Comparison of ENCODE assay signal across 9 mouse cellular contexts in the genomic region with DNA sequence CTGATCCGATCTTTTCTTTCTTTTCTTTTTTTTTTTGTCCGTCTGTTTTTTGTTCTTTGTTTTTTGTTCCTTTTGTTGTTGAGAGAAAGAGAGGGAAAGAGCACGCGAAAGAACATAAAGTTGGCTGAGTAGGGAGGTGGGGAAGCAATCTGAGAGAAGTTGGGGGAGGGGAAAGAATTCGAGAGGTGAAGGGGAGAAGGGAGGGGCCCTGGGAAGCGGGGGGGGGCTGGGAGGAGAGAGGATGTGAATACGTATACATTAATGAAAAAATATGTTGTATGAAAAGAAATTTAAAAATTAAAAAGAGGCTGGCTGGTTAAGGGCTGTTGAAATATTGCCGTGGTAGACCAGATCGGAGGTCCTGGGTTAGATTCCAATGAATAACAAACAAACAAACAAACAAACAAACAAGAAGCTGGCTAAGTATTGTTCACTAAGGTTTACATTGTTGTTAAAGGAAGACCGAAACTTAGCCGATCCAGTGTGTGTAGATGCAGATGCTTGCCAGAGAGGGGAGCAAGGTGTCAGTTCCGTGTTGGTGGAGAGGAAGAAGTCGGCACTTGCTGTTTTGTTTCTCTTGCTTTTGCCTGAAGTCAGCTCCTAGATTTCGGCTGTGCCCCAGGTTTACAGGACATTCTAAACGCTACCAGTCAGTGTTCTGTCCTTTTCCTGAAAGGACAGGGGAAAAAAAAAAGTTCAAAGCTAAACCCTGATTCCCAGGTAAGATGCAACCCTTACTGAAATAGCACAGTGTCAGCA.
DNase-seq lines count a peak whose midpoint lies in the region; ATAC-seq and TF ChIP-seq lines count a peak whose summit lies in the region.
"Had no signal": no experiment of that assay in that cellular context is flagged by ENCODE, and none has a peak within 500 bp of the region (broad histone marks: within the 10 kb centered on the region; RNA-seq: fewer than 3 reads in every experiment).

No protein-coding gene starts in this region.

- ATAC-seq in heart, embryonic 13.5 days (ENCODE audit: extremely low read depth, insufficient number of reproducible peaks, low FRiP score, low TSS enrichment) = no peak
- no peak for ATAC-seq in midbrain, embryonic 12.5 days (ENCODE audit: low FRiP score, low read depth)

- no peak for DNase-seq in gastrocnemius, adult 2 months
- no peak for DNase-seq in gastrocnemius, postnatal 25 days
- peak; percentile 7 for DNase-seq in cerebellum, adult 9-11 months
- peak; percentile 7 for DNase-seq in kidney, postnatal 14 days
- peak; percentile 42 for DNase-seq in thymus, postnatal 25 days
- DNase-seq in gastrocnemius, postnatal 4 days (ENCODE audit: low spot score in 2 of 2) = no peak

- no peaks in the 10 kb centered on the region for H3K36me3 ChIP-seq in heart, embryonic 13.5 days
- no peaks in the 10 kb centered on the region for H3K36me3 ChIP-seq in midbrain, embryonic 12.5 days

- 13% methylated on average over 13 of the region's 15 CpGs for WGBS in heart, embryonic 13.5 days
- 19% methylated on average over 13 of the region's 15 CpGs for WGBS in midbrain, embryonic 12.5 days

- H3K4me3 ChIP-seq in gastrocnemius, adult 2 months = peak overlapping the region; percentile 66
- H3K4me3 ChIP-seq in heart, embryonic 13.5 days = peak overlapping the region; percentile 44
- peak overlapping the region; percentile 18 for H3K4me3 ChIP-seq in midbrain, embryonic 12.5 days

- peak; percentile 39 for TF ChIP-seq CTCF in gastrocnemius, adult 2 months (IDR thresholded peaks at IDR 0.05)

- peak overlapping the region; percentile 61 for H3K9ac ChIP-seq in heart, embryonic 13.5 days
- H3K9ac ChIP-seq in midbrain, embryonic 12.5 days (replicated peaks) = no peak overlapping the region

- peaks cover 5% of the 10 kb centered on the region for H3K4me1 ChIP-seq in heart, embryonic 13.5 days
- H3K4me1 ChIP-seq in midbrain, embryonic 12.5 days = 0 out of 2 replicates have a peak, but pooled peaks cover 2% of the 10 kb centered on the region

- intact Hi-C loops in gastrocnemius, adult 2 months (cut with DNase I) = no loop called here

- H3K27ac ChIP-seq in gastrocnemius, adult 2 months = peak overlapping the region; percentile 77
- H3K27ac ChIP-seq in heart, embryonic 13.5 days (replicated peaks) = peak overlapping the region; percentile 28; the same call in 1 of the 2 replicates
- peak overlapping the region; percentile 60 for H3K27ac ChIP-seq in midbrain, embryonic 12.5 days (replicated peaks)
- H3K27ac ChIP-seq: macrophage had no signal

- H3K27me3 ChIP-seq in heart, embryonic 13.5 days (replicated peaks) = no peaks in the 10 kb centered on the region
- no peaks in the 10 kb centered on the region for H3K27me3 ChIP-seq in midbrain, embryonic 12.5 days

- no peaks in the 10 kb centered on the region for H3K9me3 ChIP-seq in heart, embryonic 13.5 days
- H3K9me3 ChIP-seq in midbrain, embryonic 12.5 days = no peaks in the 10 kb centered on the region

- H3K4me2 ChIP-seq in heart, embryonic 13.5 days = peak overlapping the region; percentile 64
- H3K4me2 ChIP-seq in midbrain, embryonic 12.5 days (replicated peaks) = peak overlapping the region; percentile 45

Comparison
In these comparisons a context has a peak if more than half of its experiments do, and no peak if none do; other contexts are left out.
1. DNase-seq: peak in cerebellum, adult 9-11 months (single experiment), kidney, postnatal 14 days (single experiment) and thymus, postnatal 25 days (single experiment); none in gastrocnemius, adult 2 months (single experiment), gastrocnemius, postnatal 25 days (single experiment) and gastrocnemius, postnatal 4 days (0 of 2).
2. Peak in every context shown above with its lines, with median percentiles within 50 percentile points of each other: H3K27ac ChIP-seq and H3K4me3 ChIP-seq.